ENCODE assay signal across 8 mouse cellular contexts in the genomic region with DNA sequence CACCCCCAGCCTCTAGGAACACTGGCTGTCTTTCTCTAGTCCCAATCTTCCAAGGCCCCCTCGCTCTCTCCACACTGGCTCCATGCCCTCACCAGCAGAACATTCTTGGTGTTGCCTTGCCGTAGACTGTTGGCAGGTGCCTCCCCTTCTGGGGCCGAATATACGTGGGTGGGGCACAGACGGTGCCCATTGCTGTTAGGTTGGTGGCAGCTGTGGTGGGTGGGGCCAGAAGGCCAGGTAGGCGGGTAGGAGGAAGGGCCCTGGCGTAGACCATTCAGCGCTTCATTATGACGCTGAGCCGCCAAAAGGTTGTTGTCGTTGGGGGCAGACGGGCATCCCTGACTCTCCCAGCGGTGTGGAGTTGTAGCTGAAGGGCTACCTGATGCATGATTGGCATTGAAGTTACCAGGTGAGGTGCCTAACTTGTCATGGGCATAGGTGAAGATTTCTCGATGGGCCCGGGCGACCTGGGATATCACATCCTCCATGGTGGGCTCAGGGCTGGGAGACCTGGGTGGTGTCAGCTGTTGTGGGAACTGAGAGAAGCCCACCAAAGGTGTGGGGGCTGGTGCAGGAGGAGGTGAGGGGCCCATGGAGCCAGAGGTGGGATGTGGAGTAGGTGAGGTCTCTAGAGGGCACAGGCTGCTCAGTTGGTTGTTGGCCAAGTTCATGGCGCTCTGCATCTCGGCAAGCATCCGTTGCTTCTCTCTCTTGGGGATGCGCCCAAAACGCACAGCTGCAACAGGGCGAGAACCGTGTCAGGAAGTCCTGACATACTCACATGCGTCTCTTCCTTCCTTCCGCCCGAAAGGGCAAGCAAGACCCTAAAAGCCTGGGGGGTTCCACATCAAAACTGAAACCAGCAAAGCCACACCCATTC. TPM values are rescaled to one million over a fixed set of nuclear protein-coding genes. Genes with fewer than 3 reads are reported as not detected.
DNase-seq lines count a peak whose midpoint lies in the region; ATAC-seq and TF ChIP-seq lines count a peak whose summit lies in the region.

No protein-coding gene starts in this region.

- H3K27me3 ChIP-seq in heart, embryonic 11.5 days (ENCODE audit: control insufficient read depth, insufficient read depth, low read length), result no peaks in the 10 kb centered on the region
- no peaks in the 10 kb centered on the region for H3K27me3 ChIP-seq in liver, embryonic 15.5 days

- peak overlapping the region; percentile 25 for H3K4me3 ChIP-seq in left cerebral cortex, adult 2 months
- H3K4me3 ChIP-seq in heart, embryonic 11.5 days (ENCODE audit: low read depth, low read length), result no peak overlapping the region
- H3K4me3 ChIP-seq in liver, embryonic 15.5 days (replicated peaks), result no peak overlapping the region

- no peak for ATAC-seq in cerebellum, adult (ENCODE audit: insufficient number of reproducible peaks, low FRiP score, low TSS enrichment)
- no peak for ATAC-seq in heart, embryonic 11.5 days (replicated peaks; ENCODE audit: insufficient number of reproducible peaks, low FRiP score, low TSS enrichment)
- no peak for ATAC-seq in liver, embryonic 15.5 days (ENCODE audit: insufficient read depth)
- no peak for ATAC-seq in monocyte, adult 5-6 weeks (replicated peaks; ENCODE audit: insufficient number of reproducible peaks, low FRiP score, low TSS enrichment, poor library complexity, severe bottlenecking)

- 93% methylated on average over 26 of the region's 26 CpGs for WGBS in heart, embryonic 11.5 days (ENCODE audit: insufficient replicate concordance)
- WGBS in liver, embryonic 15.5 days (ENCODE audit: insufficient replicate concordance), result 83% methylated on average over 26 of the region's 26 CpGs

- no peak overlapping the region for H3K9ac ChIP-seq in heart, embryonic 11.5 days (ENCODE audit: low read depth, low read length)
- H3K9ac ChIP-seq in liver, embryonic 15.5 days, result no peak overlapping the region

- H3K4me1 ChIP-seq in heart, embryonic 11.5 days (ENCODE audit: control insufficient read depth, insufficient read depth, low read length), result peaks cover 79% of the 10 kb centered on the region
- peaks cover 99% of the 10 kb centered on the region for H3K4me1 ChIP-seq in liver, embryonic 15.5 days (replicated peaks)

- H3K36me3 ChIP-seq in heart, embryonic 11.5 days (ENCODE audit: control insufficient read depth, insufficient read depth, low read length), result peaks cover 6% of the 10 kb centered on the region; the same call in 1 of the 2 replicates
- H3K36me3 ChIP-seq in liver, embryonic 15.5 days (replicated peaks), result peaks cover 19% of the 10 kb centered on the region

- H3K27ac ChIP-seq in left cerebral cortex, adult 2 months, result peak overlapping the region; percentile 83
- H3K27ac ChIP-seq in heart, embryonic 11.5 days (ENCODE audit: low read depth, low read length), result peak overlapping the region; percentile 12; the same call in 1 of the 2 replicates
- H3K27ac ChIP-seq in liver, embryonic 15.5 days (replicated peaks), result peak overlapping the region; percentile 92; the same call in 1 of the 2 replicates

- intact Hi-C loops in left cerebral cortex, adult 2 months (cut with DNase I), result no loop called here

- TF ChIP-seq CTCF in left cerebral cortex, adult 2 months (IDR thresholded peaks at IDR 0.05), result no peak

- no peaks in the 10 kb centered on the region for H3K9me3 ChIP-seq in heart, embryonic 11.5 days (replicated peaks; ENCODE audit: control insufficient read depth, low read length)
- no peaks in the 10 kb centered on the region for H3K9me3 ChIP-seq in liver, embryonic 15.5 days (replicated peaks)

- DNase-seq in cerebellum, adult 18-20 months, result peak; percentile 47 to 53
- peak; percentile 59 to 78 for DNase-seq in left cerebral cortex, adult 2 months (ENCODE audit: extremely low spot score in 1 of 2, low spot score in 2 of 2)
- DNase-seq in left cerebral cortex, adult 11 months (ENCODE audit: low spot score), result no peak
- no peak for DNase-seq in neural tube, embryonic 10.5 days (ENCODE audit: extremely low spot score, low spot score)

- H3K4me2 ChIP-seq in heart, embryonic 11.5 days, result no peak overlapping the region
- H3K4me2 ChIP-seq in liver, embryonic 15.5 days, result no peak overlapping the region

RNA-seq across cellular contexts. Expression of a gene that starts 4.8 kb away (rescaled TPM):
- 100 to 1,000 TPM in 1 of 2 experiments, 10 to 100 TPM in 1; 91.9 to 153 TPM for total RNA-seq in left cerebral cortex, adult 2 months (2021)
- polyA plus RNA-seq in heart, embryonic 11.5 days (2014; fragmentation: Nextera tagmentation; extraction: Ambion mirVana), result 5.6 and 6.4 TPM in 2 replicates
- polyA plus RNA-seq in liver, embryonic 15.5 days (2015; fragmentation: Nextera tagmentation; extraction: Ambion mirVana), result 0.63 and 0.85 TPM in 2 replicates
- total RNA-seq in monocyte, adult 5-6 weeks (2017), result 0.68 to 4.7 TPM (median 1.9 TPM) in 3 replicates

RNA-seq across cellular contexts. Expression of a gene that starts 25.0 kb away (rescaled TPM):
- total RNA-seq in left cerebral cortex, adult 2 months (2021), result 100 to 1,000 TPM; 178 to 192 TPM
- 15.9 and 17.1 TPM in 2 replicates for polyA plus RNA-seq in heart, embryonic 11.5 days (2014; fragmentation: Nextera tagmentation; extraction: Ambion mirVana)
- polyA plus RNA-seq in liver, embryonic 15.5 days (2015; fragmentation: Nextera tagmentation; extraction: Ambion mirVana), result 5.2 and 5.8 TPM in 2 replicates
- total RNA-seq in monocyte, adult 5-6 weeks (2017), result 108 to 125 TPM (median 112 TPM) in 3 replicates

RNA-seq across cellular contexts. Expression of a gene that starts 29.9 kb away (rescaled TPM):
- 100 to 1,000 TPM; 730 to 768 TPM for total RNA-seq in left cerebral cortex, adult 2 months (2021)
- 32.2 and 35.7 TPM in 2 replicates for polyA plus RNA-seq in heart, embryonic 11.5 days (2014; fragmentation: Nextera tagmentation; extraction: Ambion mirVana)
- 7.2 and 7.6 TPM in 2 replicates for polyA plus RNA-seq in liver, embryonic 15.5 days (2015; fragmentation: Nextera tagmentation; extraction: Ambion mirVana)
- 3.4 to 5.4 TPM (median 4.3 TPM) in 3 replicates for total RNA-seq in monocyte, adult 5-6 weeks (2017)

RNA-seq across cellular contexts. Expression of a gene that starts 34.4 kb away (rescaled TPM):
- total RNA-seq in left cerebral cortex, adult 2 months (2021), result 10 to 100 TPM; 53.0 to 57.6 TPM
- polyA plus RNA-seq in heart, embryonic 11.5 days (2014; fragmentation: Nextera tagmentation; extraction: Ambion mirVana), result 22.2 and 28.5 TPM in 2 replicates
- polyA plus RNA-seq in liver, embryonic 15.5 days (2015; fragmentation: Nextera tagmentation; extraction: Ambion mirVana), result 14.4 and 16.2 TPM in 2 replicates
- total RNA-seq in monocyte, adult 5-6 weeks (2017), result 47.5 to 51.5 TPM (median 49.5 TPM) in 3 replicates

RNA-seq across cellular contexts. Expression of a gene that starts 41.1 kb away (rescaled TPM):
- 100 to 1,000 TPM; 126 to 134 TPM for total RNA-seq in left cerebral cortex, adult 2 months (2021)
- 31.6 and 42.1 TPM in 2 replicates for polyA plus RNA-seq in heart, embryonic 11.5 days (2014; fragmentation: Nextera tagmentation; extraction: Ambion mirVana)
- 24.2 and 27.7 TPM in 2 replicates for polyA plus RNA-seq in liver, embryonic 15.5 days (2015; fragmentation: Nextera tagmentation; extraction: Ambion mirVana)
- 10.9 to 25.7 TPM (median 22.4 TPM) in 3 replicates for total RNA-seq in monocyte, adult 5-6 weeks (2017)

Comparison
In these comparisons a context has a peak if more than half of its experiments do, and no peak if none do; other contexts are left out.
1. DNase-seq: peak in cerebellum, adult 18-20 months (2 of 2) and left cerebral cortex, adult 2 months (2 of 2); none in left cerebral cortex, adult 11 months (single experiment) and neural tube, embryonic 10.5 days (single experiment).
2. H3K27ac ChIP-seq: peak in every context shown above with its lines; median percentile 92 in liver, embryonic 15.5 days; 83 in left cerebral cortex, adult 2 months; 12 in heart, embryonic 11.5 days.
3. RNA of a gene that starts 4.8 kb away (total RNA-seq): 91.9 to 153 TPM in left cerebral cortex, adult 2 months; 0.68 to 4.7 TPM in monocyte, adult 5-6 weeks; every median in the first group is over 10 times any median in the second.
4. RNA of a gene that starts 29.9 kb away (total RNA-seq): 730 to 768 TPM in left cerebral cortex, adult 2 months; 3.4 to 5.4 TPM in monocyte, adult 5-6 weeks; every median in the first group is over 100 times any median in the second.